Mouse (Mus musculus) heart, adult 18-20 months (tissue): Measurements from ENCODE around the gene Ankrd65. TPM values are rescaled to one million over a fixed set of nuclear protein-coding genes. Genes with fewer than 3 reads are reported as not detected.
"Not testable (repeated sequence)": the region's sequence is repeated elsewhere in the genome, so short reads cannot be mapped to it uniquely, and the experiment has no call there.

Experiments used
- DNase-seq, 2 experiments: peaks; one replicate each; pipeline ENCODE4 v3.0.0; 2021 to 2022; ENCODE audit warnings: mixed read lengths in 1 of 2
- long read RNA-seq, 2 experiments: library from polyadenylated mRNA; stranded (forward); transcript quantifications; one replicate each; pipeline ENCODE4 v2.0.0; 2021
- total RNA-seq, 2 experiments: library from RNA; stranded (reverse); gene quantifications; 2 replicates each; pipeline ENCODE4 v1.2.3; 2021

Ankrd65 gene
- total RNA-seq = not detected
- long read RNA-seq, experiment 1 = 0 reads
- long read RNA-seq, experiment 2 = 0 reads

- no peak for DNase-seq
Observed at GRCm38 (mm10) chr4:155790021-155790489, at the start of gene Ankrd65. TSS of gene Ankrd65 (plus strand) at chr4:155790439.

- not testable (repeated sequence) for DNase-seq
Observed at GRCm38 (mm10) chr4:155740681-155741080, 49.6 kb upstream of the Ankrd65 start.

GRCm38 (mm10) chr4:155742684-155743083 is 47.6 kb upstream of the Ankrd65 start:
- no peak for DNase-seq

- no peak for DNase-seq
Observed at GRCm38 (mm10) chr4:155744474-155744873, 45.8 kb upstream of the Ankrd65 start.

GRCm38 (mm10) chr4:155745136-155745535 is 45.1 kb upstream of the Ankrd65 start:
- DNase-seq = no peak

- DNase-seq = no peak
Observed at GRCm38 (mm10) chr4:155746036-155746548, 44.1 kb upstream of the Ankrd65 start.

GRCm38 (mm10) chr4:155746575-155747490 is 43.4 kb upstream of the Ankrd65 start:
- DNase-seq = no peak

GRCm38 (mm10) chr4:155757011-155757410 is 33.2 kb upstream of the Ankrd65 start:
- peak in 1 of 2 experiments; percentile 62 for DNase-seq

- DNase-seq = no peak
Observed at GRCm38 (mm10) chr4:155759862-155760612, 30.2 kb upstream of the Ankrd65 start.

GRCm38 (mm10) chr4:155760613-155761355 is 29.5 kb upstream of the Ankrd65 start, which contains the start of gene Atad3a:
TSS of gene Atad3a (minus strand) at chr4:155761093.
- DNase-seq = peak; percentile 98 to 99

GRCm38 (mm10) chr4:155761356-155762099 is 28.7 kb upstream of the Ankrd65 start:
- DNase-seq = no peak

GRCm38 (mm10) chr4:155762357-155762756 is 27.9 kb upstream of the Ankrd65 start:
- DNase-seq = no peak

- no peak for DNase-seq
Observed at GRCm38 (mm10) chr4:155769496-155769879, 20.8 kb upstream of the Ankrd65 start.

GRCm38 (mm10) chr4:155769880-155770512 is 20.2 kb upstream of the Ankrd65 start:
- DNase-seq = peak; percentile 90 to 95

- no peak for DNase-seq
Observed at GRCm38 (mm10) chr4:155770626-155771025, 19.6 kb upstream of the Ankrd65 start.

- no peak for DNase-seq
Observed at GRCm38 (mm10) chr4:155771706-155772105, 18.5 kb upstream of the Ankrd65 start.

GRCm38 (mm10) chr4:155772786-155773185 is 17.5 kb upstream of the Ankrd65 start:
- no peak for DNase-seq

- DNase-seq = no peak
Observed at GRCm38 (mm10) chr4:155773335-155774078, 16.7 kb upstream of the Ankrd65 start.

- DNase-seq = peak; percentile 94 to 96
Observed at GRCm38 (mm10) chr4:155774280-155774754, 15.9 kb upstream of the Ankrd65 start, which contains the start of gene Vwa1. TSS of gene Vwa1 (minus strand) at chr4:155774698.
